Mouse (Mus musculus): Measurements from ENCODE around the gene Spns3.

GRCm38 (mm10) chr11:72556470-72556869 lies 6.2 kb upstream of the Spns3 start:
- TF ChIP-seq CTCF (IDR thresholded peaks at IDR 0.05; ENCODE audit: low read depth) (no peak), EP300 (optimal IDR thresholded peaks at IDR 0.05) (no peak)
